Mouse (Mus musculus): ENCODE measurements around the gene Rab6a.

Rab6a gene

GRCm38 (mm10) chr7:100684538-100684937 lies 77.3 kb downstream of the Rab6a start:
- DNase-seq = peak; percentile 56

GRCm38 (mm10) chr7:100685061-100686030 lies 78.1 kb downstream of the Rab6a start:
- DNase-seq = peak; percentile 68

- no peak for DNase-seq
Measured at GRCm38 (mm10) chr7:100688471-100688870, 81.3 kb downstream of the Rab6a start.
